Mouse (Mus musculus): Measurements from ENCODE around the gene Prkcg. TPM values are rescaled to one million over a fixed set of nuclear protein-coding genes. Genes with fewer than 3 reads are reported as not detected.
"Not testable (repeated sequence)": the region's sequence is repeated elsewhere in the genome, so short reads cannot be mapped to it uniquely, and the experiment has no call there.

Gene Prkcg
- polyA plus RNA-seq, 1 experiment from 2014 or later = 0.71 TPM

- H3K9me3 ChIP-seq; H3K27me3 ChIP-seq (ENCODE audit: poor library complexity, severe bottlenecking); H3K36me3 ChIP-seq (replicated peaks); H3K27ac ChIP-seq; H3K4me3 ChIP-seq; DNase-seq (ENCODE audit: extremely low spot score, low spot score): not testable (repeated sequence)
- WGBS = 37% methylated on average over 4 of the region's 4 CpGs
- peaks cover 10% of the 10 kb centered on the region for H3K4me1 ChIP-seq
Observed at GRCm38 (mm10) chr7:3276781-3277180, 12.2 kb upstream of the Prkcg start.

- Histone ChIP-seq H3K4me1 (peaks cover 10% of the 10 kb centered on the region), H3K27me3 (ENCODE audit: poor library complexity, severe bottlenecking) (no peaks in the 10 kb centered on the region)
- 68% methylated on average over 5 of the region's 5 CpGs for WGBS
Observed at GRCm38 (mm10) chr7:3280080-3280653, 8.8 kb upstream of the Prkcg start.

GRCm38 (mm10) chr7:3280654-3281153, 8.3 kb upstream of the Prkcg start:
- Histone ChIP-seq H3K9me3 (no peaks in the 10 kb centered on the region), H3K4me1 (peaks cover 10% of the 10 kb centered on the region), H3K4me3 (no peak overlapping the region), H3K36me3 (replicated peaks) (no peaks in the 10 kb centered on the region), H3K27ac (no peak overlapping the region), H3K27me3 (ENCODE audit: poor library complexity, severe bottlenecking) (no peaks in the 10 kb centered on the region)
- no peak for DNase-seq (ENCODE audit: extremely low spot score, low spot score)
- 58% methylated on average over 8 of the region's 8 CpGs for WGBS

More at GRCm38 (mm10) chr7:3280080-3280653, 8.8 kb upstream of the Prkcg start:
- Histone ChIP-seq H3K27ac (no peak overlapping the region), H3K36me3 (replicated peaks) (no peaks in the 10 kb centered on the region), H3K9me3 (no peaks in the 10 kb centered on the region), H3K4me3 (no peak overlapping the region)
- no peak for DNase-seq (ENCODE audit: extremely low spot score, low spot score)

GRCm38 (mm10) chr7:3281741-3282140, 7.2 kb upstream of the Prkcg start:
- WGBS = 87% methylated on average over 6 of the region's 6 CpGs
- Histone ChIP-seq H3K27me3 (ENCODE audit: poor library complexity, severe bottlenecking) (no peaks in the 10 kb centered on the region), H3K27ac (no peak overlapping the region), H3K36me3 (replicated peaks) (no peaks in the 10 kb centered on the region), H3K4me1 (peaks cover 10% of the 10 kb centered on the region), H3K4me3 (no peak overlapping the region), H3K9me3 (no peaks in the 10 kb centered on the region)
- no peak for DNase-seq (ENCODE audit: extremely low spot score, low spot score)

- no peaks in the 10 kb centered on the region for H3K36me3 ChIP-seq (replicated peaks)
- H3K27ac ChIP-seq = no peak overlapping the region
- no peak for DNase-seq (ENCODE audit: extremely low spot score, low spot score)
- no peaks in the 10 kb centered on the region for H3K9me3 ChIP-seq
- WGBS = 91% methylated on average over 11 of the region's 11 CpGs
- no peaks in the 10 kb centered on the region for H3K27me3 ChIP-seq (ENCODE audit: poor library complexity, severe bottlenecking)
- H3K4me1 ChIP-seq = 0 out of 2 replicates have a peak, but pooled peaks cover 7% of the 10 kb centered on the region
- H3K4me3 ChIP-seq = no peak overlapping the region
Observed at GRCm38 (mm10) chr7:3283081-3283875, 5.7 kb upstream of the Prkcg start.

GRCm38 (mm10) chr7:3284604-3285003, 4.4 kb upstream of the Prkcg start:
- no peak for DNase-seq (ENCODE audit: extremely low spot score, low spot score)
- Histone ChIP-seq H3K27me3 (ENCODE audit: poor library complexity, severe bottlenecking) (no peaks in the 10 kb centered on the region), H3K36me3 (replicated peaks) (no peaks in the 10 kb centered on the region), H3K27ac (no peak overlapping the region), H3K9me3 (no peaks in the 10 kb centered on the region), H3K4me1 (peaks cover 16% of the 10 kb centered on the region), H3K4me3 (no peak overlapping the region)
- 88% methylated on average over 10 of the region's 10 CpGs for WGBS

- H3K9me3 ChIP-seq = no peaks in the 10 kb centered on the region
- no peaks in the 10 kb centered on the region for H3K36me3 ChIP-seq (replicated peaks)
- peaks cover 27% of the 10 kb centered on the region for H3K4me1 ChIP-seq
- H3K27me3 ChIP-seq (ENCODE audit: poor library complexity, severe bottlenecking) = no peaks in the 10 kb centered on the region
- WGBS = 93% methylated on average over 5 of the region's 5 CpGs
- no peak for DNase-seq (ENCODE audit: extremely low spot score, low spot score)
- H3K4me3 ChIP-seq = no peak overlapping the region
- H3K27ac ChIP-seq = no peak overlapping the region
Observed at GRCm38 (mm10) chr7:3286036-3286435, 2.9 kb upstream of the Prkcg start.

GRCm38 (mm10) chr7:3287186-3287585, 1.8 kb upstream of the Prkcg start:
- Histone ChIP-seq H3K27me3 (ENCODE audit: poor library complexity, severe bottlenecking) (no peaks in the 10 kb centered on the region), H3K27ac (no peak overlapping the region), H3K9me3 (no peaks in the 10 kb centered on the region), H3K4me1 (peaks cover 38% of the 10 kb centered on the region), H3K36me3 (replicated peaks) (no peaks in the 10 kb centered on the region), H3K4me3 (no peak overlapping the region)
- no peak for DNase-seq (ENCODE audit: extremely low spot score, low spot score)
- WGBS = 73% methylated on average over 7 of the region's 7 CpGs

- peak; percentile 97 for DNase-seq (ENCODE audit: extremely low spot score, low spot score)
- 1% methylated on average over 18 of the region's 18 CpGs for WGBS
- H3K4me3 ChIP-seq = peak overlapping the region; percentile 55
- H3K36me3 ChIP-seq (replicated peaks) = peaks cover 14% of the 10 kb centered on the region
- peak overlapping the region; percentile 86 for H3K27ac ChIP-seq
- H3K4me1 ChIP-seq = peaks cover 48% of the 10 kb centered on the region
- H3K27me3 ChIP-seq (ENCODE audit: poor library complexity, severe bottlenecking) = no peaks in the 10 kb centered on the region
- no peaks in the 10 kb centered on the region for H3K9me3 ChIP-seq
Observed at GRCm38 (mm10) chr7:3290257-3291033, 1.5 kb downstream of the Prkcg start.

GRCm38 (mm10) chr7:3291197-3291596, 2.2 kb downstream of the Prkcg start:
- no peaks in the 10 kb centered on the region for H3K9me3 ChIP-seq
- peak overlapping the region; percentile 86 for H3K27ac ChIP-seq
- 48% methylated on average over 6 of the region's 6 CpGs for WGBS
- DNase-seq (ENCODE audit: extremely low spot score, low spot score) = no peak
- H3K27me3 ChIP-seq (ENCODE audit: poor library complexity, severe bottlenecking) = no peaks in the 10 kb centered on the region
- H3K4me3 ChIP-seq = peak overlapping the region; percentile 55
- peaks cover 14% of the 10 kb centered on the region for H3K36me3 ChIP-seq (replicated peaks)
- peaks cover 48% of the 10 kb centered on the region for H3K4me1 ChIP-seq

GRCm38 (mm10) chr7:3291764-3292163, 2.8 kb downstream of the Prkcg start:
- Histone ChIP-seq H3K27ac (0 out of 2 replicates have a peak overlapping the region, but pooled peaks have one; percentile 82), H3K27me3 (ENCODE audit: poor library complexity, severe bottlenecking) (no peaks in the 10 kb centered on the region), H3K4me3 (no peak overlapping the region; the same call in 1 of the 2 replicates), H3K36me3 (replicated peaks) (peaks cover 17% of the 10 kb centered on the region), H3K4me1 (peaks cover 48% of the 10 kb centered on the region), H3K9me3 (no peaks in the 10 kb centered on the region)
- DNase-seq (ENCODE audit: extremely low spot score, low spot score) = no peak
- 74% methylated on average over 3 of the region's 3 CpGs for WGBS

- H3K27me3 ChIP-seq (ENCODE audit: poor library complexity, severe bottlenecking); H3K9me3 ChIP-seq; DNase-seq (ENCODE audit: extremely low spot score, low spot score): not testable (repeated sequence)
- Histone ChIP-seq H3K36me3 (replicated peaks) (peaks cover 22% of the 10 kb centered on the region), H3K4me3 (peak overlapping the region; percentile 46; the same call in 1 of the 2 replicates), H3K4me1 (peaks cover 45% of the 10 kb centered on the region), H3K27ac (peak overlapping the region; percentile 82; the same call in 1 of the 2 replicates)
- WGBS = 86% methylated on average over 12 of the region's 12 CpGs
Observed at GRCm38 (mm10) chr7:3292271-3292670, 3.3 kb downstream of the Prkcg start.
